Mouse (Mus musculus): Measurements from ENCODE around the gene Dhdds. TPM values are rescaled to one million over a fixed set of nuclear protein-coding genes. Genes with fewer than 3 reads are reported as not detected.

Gene Dhdds
- polyA plus RNA-seq, 1 experiment = 32.2 TPM

- TF ChIP-seq FLI1 (IDR thresholded peaks at IDR 0.05; ENCODE audit: low read length) (no peak), GATA1 (IDR thresholded peaks at IDR 0.05; ENCODE audit: borderline replicate concordance, low read length) (no peak)
- peaks cover 13% of the 10 kb centered on the region for H3K4me1 ChIP-seq
- no peaks in the 10 kb centered on the region for H3K9me3 ChIP-seq
- H3K36me3 ChIP-seq (replicated peaks; ENCODE audit: low read length) = peaks cover 35% of the 10 kb centered on the region
- H3K27me3 ChIP-seq (replicated peaks) = peaks cover 2% of the 10 kb centered on the region
- no peak overlapping the region for H3K4me3 ChIP-seq (replicated peaks)
Measured at GRCm38 (mm10) chr4:133962566-133962965, 38.2 kb downstream of the Dhdds start.

- Histone ChIP-seq H3K4me3 (replicated peaks) (no peak overlapping the region), H3K36me3 (replicated peaks; ENCODE audit: low read length) (peaks cover 13% of the 10 kb centered on the region), H3K27me3 (replicated peaks) (peaks cover 5% of the 10 kb centered on the region), H3K9me3 (no peaks in the 10 kb centered on the region), H3K4me1 (no peaks in the 10 kb centered on the region)
- TF ChIP-seq FLI1 (IDR thresholded peaks at IDR 0.05; ENCODE audit: low read length) (no peak), GATA1 (IDR thresholded peaks at IDR 0.05; ENCODE audit: borderline replicate concordance, low read length) (no peak)
Measured at GRCm38 (mm10) chr4:133958884-133959283, 41.8 kb downstream of the Dhdds start.

- H3K4me3 ChIP-seq (replicated peaks) = no peak overlapping the region
- H3K27me3 ChIP-seq (replicated peaks) = peaks cover 5% of the 10 kb centered on the region
- H3K4me1 ChIP-seq = no peaks in the 10 kb centered on the region
- TF ChIP-seq GATA1 (IDR thresholded peaks at IDR 0.05; ENCODE audit: borderline replicate concordance, low read length) (no peak), FLI1 (IDR thresholded peaks at IDR 0.05; ENCODE audit: low read length) (no peak)
- no peaks in the 10 kb centered on the region for H3K36me3 ChIP-seq (replicated peaks; ENCODE audit: low read length)
- no peaks in the 10 kb centered on the region for H3K9me3 ChIP-seq
Measured at GRCm38 (mm10) chr4:133956358-133956757, 44.4 kb downstream of the Dhdds start.

GRCm38 (mm10) chr4:133946736-133947135, 54.0 kb downstream of the Dhdds start:
- no peaks in the 10 kb centered on the region for H3K4me1 ChIP-seq
- H3K36me3 ChIP-seq (replicated peaks; ENCODE audit: low read length) = no peaks in the 10 kb centered on the region
- H3K9me3 ChIP-seq = peaks cover 12% of the 10 kb centered on the region
- TF ChIP-seq FLI1 (IDR thresholded peaks at IDR 0.05; ENCODE audit: low read length) (no peak), GATA1 (IDR thresholded peaks at IDR 0.05; ENCODE audit: borderline replicate concordance, low read length) (no peak)
- H3K4me3 ChIP-seq (replicated peaks) = no peak overlapping the region
- H3K27me3 ChIP-seq (replicated peaks) = peaks cover 20% of the 10 kb centered on the region

GRCm38 (mm10) chr4:133943791-133944190, 56.9 kb downstream of the Dhdds start:
- Histone ChIP-seq H3K4me3 (replicated peaks) (no peak overlapping the region), H3K9me3 (peaks cover 12% of the 10 kb centered on the region), H3K36me3 (replicated peaks; ENCODE audit: low read length) (no peaks in the 10 kb centered on the region), H3K27me3 (replicated peaks) (peaks cover 17% of the 10 kb centered on the region), H3K4me1 (peaks cover 13% of the 10 kb centered on the region)
- TF ChIP-seq GATA1 (IDR thresholded peaks at IDR 0.05; ENCODE audit: borderline replicate concordance, low read length) = no peak
- TF ChIP-seq FLI1 (IDR thresholded peaks at IDR 0.05; ENCODE audit: low read length) = no peak

GRCm38 (mm10) chr4:133942679-133943078, 58.0 kb downstream of the Dhdds start:
- Histone ChIP-seq H3K4me1 (peaks cover 22% of the 10 kb centered on the region), H3K27me3 (replicated peaks) (peaks cover 12% of the 10 kb centered on the region), H3K4me3 (replicated peaks) (no peak overlapping the region), H3K36me3 (replicated peaks; ENCODE audit: low read length) (no peaks in the 10 kb centered on the region), H3K9me3 (peaks cover 12% of the 10 kb centered on the region)
- TF ChIP-seq GATA1 (IDR thresholded peaks at IDR 0.05; ENCODE audit: borderline replicate concordance, low read length) (no peak), FLI1 (IDR thresholded peaks at IDR 0.05; ENCODE audit: low read length) (no peak)

- H3K27me3 ChIP-seq (replicated peaks) = peaks cover 12% of the 10 kb centered on the region
- no peak for TF ChIP-seq GATA1 (IDR thresholded peaks at IDR 0.05; ENCODE audit: borderline replicate concordance, low read length)
- TF ChIP-seq FLI1 (IDR thresholded peaks at IDR 0.05; ENCODE audit: low read length) = no peak
- peaks cover 15% of the 10 kb centered on the region for H3K9me3 ChIP-seq
- peaks cover 2% of the 10 kb centered on the region for H3K36me3 ChIP-seq (replicated peaks; ENCODE audit: low read length)
- no peak overlapping the region for H3K4me3 ChIP-seq (replicated peaks)
- peaks cover 28% of the 10 kb centered on the region for H3K4me1 ChIP-seq
Measured at GRCm38 (mm10) chr4:133941576-133941975, 59.1 kb downstream of the Dhdds start.

- Histone ChIP-seq H3K27me3 (replicated peaks) (peaks cover 12% of the 10 kb centered on the region), H3K9me3 (peaks cover 15% of the 10 kb centered on the region), H3K4me1 (peaks cover 32% of the 10 kb centered on the region), H3K4me3 (replicated peaks) (no peak overlapping the region), H3K36me3 (replicated peaks; ENCODE audit: low read length) (peaks cover 2% of the 10 kb centered on the region)
- TF ChIP-seq FLI1 (IDR thresholded peaks at IDR 0.05; ENCODE audit: low read length) (no peak), GATA1 (IDR thresholded peaks at IDR 0.05; ENCODE audit: borderline replicate concordance, low read length) (no peak)
Measured at GRCm38 (mm10) chr4:133940386-133941260, 60.1 kb downstream of the Dhdds start.

- Histone ChIP-seq H3K27me3 (replicated peaks) (peaks cover 12% of the 10 kb centered on the region), H3K4me3 (replicated peaks) (no peak overlapping the region), H3K9me3 (peaks cover 11% of the 10 kb centered on the region), H3K4me1 (peaks cover 45% of the 10 kb centered on the region), H3K36me3 (replicated peaks; ENCODE audit: low read length) (peaks cover 2% of the 10 kb centered on the region)
- TF ChIP-seq FLI1 (IDR thresholded peaks at IDR 0.05; ENCODE audit: low read length) (no peak), GATA1 (IDR thresholded peaks at IDR 0.05; ENCODE audit: borderline replicate concordance, low read length) (no peak)
Measured at GRCm38 (mm10) chr4:133938077-133938476, 62.6 kb downstream of the Dhdds start.

GRCm38 (mm10) chr4:133931785-133932184, 68.9 kb downstream of the Dhdds start:
- Histone ChIP-seq H3K9me3 (peaks cover 5% of the 10 kb centered on the region; the same call in 1 of the 2 replicates), H3K4me1 (peaks cover 57% of the 10 kb centered on the region), H3K27me3 (replicated peaks) (no peaks in the 10 kb centered on the region), H3K4me3 (replicated peaks) (peak overlapping the region; percentile 59), H3K36me3 (replicated peaks; ENCODE audit: low read length) (no peaks in the 10 kb centered on the region)
- no peak for TF ChIP-seq GATA1 (IDR thresholded peaks at IDR 0.05; ENCODE audit: borderline replicate concordance, low read length)
- no peak for TF ChIP-seq FLI1 (IDR thresholded peaks at IDR 0.05; ENCODE audit: low read length)
